Mouse (Mus musculus) embryonic fibroblast, embryonic 13.5 days (primary cell): Measurements from ENCODE around the gene Fgf2.

ENCODE experiments used
- CTCF ChIP-seq: IDR thresholded peaks from 2 replicates; pipeline ENCODE4 v1.5.1; 2011; ENCODE audit warnings: mild to moderate bottlenecking, control low read depth, low read length, moderate library complexity, borderline replicate concordance; ENCODE audit not compliant: insufficient read depth
- POLR2A ChIP-seq: IDR thresholded peaks from 2 replicates; pipeline ENCODE4 v1.6.1; 2011; ENCODE audit warnings: low read depth, mild to moderate bottlenecking, control low read depth, low read length, moderate library complexity

GRCm38 (mm10) chr3:37379201-37379600 is 31.1 kb downstream of the Fgf2 start:
- TF ChIP-seq POLR2A (no peak), CTCF (no peak)
